21 mouse cellular contexts compared by ENCODE assay signal in the genomic region with DNA sequence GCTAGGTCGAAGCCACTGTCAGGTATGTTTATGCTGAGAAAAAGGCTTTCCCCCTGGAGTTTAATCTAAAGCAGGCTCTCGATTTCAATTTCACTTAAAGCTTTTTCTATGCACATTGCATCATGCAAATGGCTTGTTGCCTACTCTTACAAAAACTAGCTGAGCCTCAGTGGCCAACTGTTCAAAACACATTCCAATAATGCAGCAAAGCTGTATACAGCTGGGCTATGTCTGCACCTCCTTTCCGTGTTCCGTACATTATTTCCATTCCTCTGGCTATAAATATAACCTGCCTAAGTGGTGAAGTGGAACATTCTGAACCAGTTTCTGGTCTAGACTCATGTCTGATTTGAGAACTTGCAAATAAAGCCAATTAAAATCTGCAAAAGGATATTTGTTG. TPM values are rescaled to one million over a fixed set of nuclear protein-coding genes. Genes with fewer than 3 reads are reported as not detected.
DNase-seq lines count a peak whose midpoint lies in the region; ATAC-seq and TF ChIP-seq lines count a peak whose summit lies in the region.
"Had no signal": no experiment of that assay in that cellular context is flagged by ENCODE, and none has a peak within 500 bp of the region (broad histone marks: within the 10 kb centered on the region; RNA-seq: fewer than 3 reads in every experiment).

No protein-coding gene starts in this region.

- TF ChIP-seq CTCF in heart, postnatal 0 days (IDR thresholded peaks at IDR 0.05; ENCODE audit: low read depth): no peak
- no peak for TF ChIP-seq CTCF in stomach, postnatal 0 days (IDR thresholded peaks at IDR 0.05; ENCODE audit: low read depth)

- peak; percentile 30 to 41 for DNase-seq in frontal cortex, adult 2 months (ENCODE audit: extremely low spot score in 1 of 2, low spot score in 1 of 2)
- DNase-seq in frontal cortex, postnatal 25 days (ENCODE audit: low spot score in 2 of 2): no peak
- DNase-seq in heart, postnatal 0 days (ENCODE audit: low spot score): peak; percentile 60
- DNase-seq in heart, adult 18-20 months: no peak
- DNase-seq in lung, adult 18-20 months: no peak
- DNase-seq in stomach, postnatal 0 days (ENCODE audit: low spot score): no peak
- no peak for DNase-seq in adrenal gland, adult 2 months
- DNase-seq: adrenal gland, postnatal 10 days; cerebellum, adult 11-12 months; cerebellum, postnatal 25 days; gastrocnemius, postnatal 14 days; kidney, adult 18-20 months; kidney, postnatal 10 days; retina, postnatal 1 day; thymus, adult 18-20 months had no signal

- no peak overlapping the region for H3K4me2 ChIP-seq in heart, postnatal 0 days (ENCODE audit: low read depth, low read length)
- H3K4me2 ChIP-seq in lung, embryonic 15.5 days: no peak overlapping the region
- no peak overlapping the region for H3K4me2 ChIP-seq in stomach, postnatal 0 days (replicated peaks; ENCODE audit: low read depth)
- H3K4me2 ChIP-seq: limb, embryonic 13.5 days; midbrain, embryonic 15.5 days had no signal

- H3K27me3 ChIP-seq in heart, postnatal 0 days (ENCODE audit: control insufficient read depth, insufficient read depth, low read length): no peaks in the 10 kb centered on the region
- no peaks in the 10 kb centered on the region for H3K27me3 ChIP-seq in lung, embryonic 15.5 days
- H3K27me3 ChIP-seq in stomach, postnatal 0 days (ENCODE audit: control insufficient read depth, insufficient read depth, low read length): no peaks in the 10 kb centered on the region
- H3K27me3 ChIP-seq: limb, embryonic 13.5 days; midbrain, embryonic 15.5 days had no signal

- peak; percentile 83 for ATAC-seq in heart, postnatal 0 days (ENCODE audit: insufficient read depth, low read depth)
- peak; percentile 49; the same call in 1 of the 2 replicates for ATAC-seq in lung, embryonic 15.5 days (ENCODE audit: borderline replicate concordance, extremely low read depth, low FRiP score, low TSS enrichment)
- no peak for ATAC-seq in stomach, postnatal 0 days (ENCODE audit: low FRiP score, low TSS enrichment)
- ATAC-seq: forebrain, embryonic 16.5 days; hindbrain, postnatal 0 days; midbrain, embryonic 15.5 days had no signal

- H3K9me3 ChIP-seq in heart, postnatal 0 days (replicated peaks; ENCODE audit: control insufficient read depth, low read length): no peaks in the 10 kb centered on the region
- H3K9me3 ChIP-seq in lung, embryonic 15.5 days: no peaks in the 10 kb centered on the region
- no peaks in the 10 kb centered on the region for H3K9me3 ChIP-seq in stomach, postnatal 0 days (ENCODE audit: control insufficient read depth, low read length)
- H3K9me3 ChIP-seq: megakaryocyte, embryonic 14.5 days; midbrain, embryonic 15.5 days had no signal

- peak overlapping the region; percentile 83 for H3K27ac ChIP-seq in heart, postnatal 0 days (ENCODE audit: low read depth)
- H3K27ac ChIP-seq in lung, embryonic 15.5 days: no peak overlapping the region
- 0 out of 2 replicates have a peak overlapping the region, but pooled peaks have one; percentile 24 for H3K27ac ChIP-seq in stomach, postnatal 0 days (replicated peaks)
- H3K27ac ChIP-seq: hindbrain, postnatal 0 days; limb, embryonic 13.5 days; midbrain, embryonic 15.5 days had no signal

- H3K9ac ChIP-seq in heart, postnatal 0 days (replicated peaks; ENCODE audit: low read depth, low read length): no peak overlapping the region
- no peak overlapping the region for H3K9ac ChIP-seq in lung, embryonic 15.5 days
- no peak overlapping the region for H3K9ac ChIP-seq in stomach, postnatal 0 days (ENCODE audit: low read length)
- H3K9ac ChIP-seq: limb, embryonic 13.5 days; midbrain, embryonic 15.5 days had no signal

- no peak for TF ChIP-seq EP300 in heart, postnatal 0 days (IDR thresholded peaks at IDR 0.05; ENCODE audit: low read depth)
- TF ChIP-seq EP300 in stomach, postnatal 0 days (optimal IDR thresholded peaks at IDR 0.05): no peak

- WGBS in heart, postnatal 0 days: 36% methylated on average over 4 of the region's 4 CpGs
- WGBS in lung, embryonic 15.5 days: 65% methylated on average over 4 of the region's 4 CpGs
- 47% methylated on average over 4 of the region's 4 CpGs for WGBS in stomach, postnatal 0 days

- H3K4me3 ChIP-seq in heart, postnatal 0 days (ENCODE audit: low read depth, low read length): no peak overlapping the region
- no peak overlapping the region for H3K4me3 ChIP-seq in lung, embryonic 15.5 days
- H3K4me3 ChIP-seq in stomach, postnatal 0 days (ENCODE audit: low read depth, low read length): no peak overlapping the region
- H3K4me3 ChIP-seq: limb, embryonic 13.5 days; megakaryocyte, embryonic 14.5 days; midbrain, embryonic 15.5 days had no signal

- no peaks in the 10 kb centered on the region for H3K36me3 ChIP-seq in heart, postnatal 0 days (replicated peaks; ENCODE audit: control insufficient read depth, insufficient read depth, low read length)
- no peaks in the 10 kb centered on the region for H3K36me3 ChIP-seq in lung, embryonic 15.5 days
- no peaks in the 10 kb centered on the region for H3K36me3 ChIP-seq in stomach, postnatal 0 days (ENCODE audit: control insufficient read depth, insufficient read depth, low read length)
- H3K36me3 ChIP-seq: limb, embryonic 13.5 days; midbrain, embryonic 15.5 days had no signal

- 0 out of 2 replicates have a peak, but pooled peaks cover 14% of the 10 kb centered on the region for H3K4me1 ChIP-seq in heart, postnatal 0 days (ENCODE audit: control insufficient read depth, insufficient read depth)
- no peaks in the 10 kb centered on the region for H3K4me1 ChIP-seq in lung, embryonic 15.5 days
- H3K4me1 ChIP-seq in stomach, postnatal 0 days (replicated peaks; ENCODE audit: control insufficient read depth, insufficient read depth): no peaks in the 10 kb centered on the region
- H3K4me1 ChIP-seq: limb, embryonic 13.5 days; megakaryocyte, embryonic 14.5 days; midbrain, embryonic 15.5 days had no signal

RNA-seq across cellular contexts. Expression of a gene that starts 13.4 kb away (rescaled TPM):
- 31.3 and 36.0 TPM in 2 replicates for polyA plus RNA-seq in frontal cortex, adult 2 months (2012; rRNA removed)
- 50.6 and 127 TPM in 2 replicates for total RNA-seq in heart, postnatal 0 days (2014; rRNA removed; ENCODE audit: low replicate concordance)
- polyA plus RNA-seq in heart, postnatal 0 days (2015; fragmentation: Nextera tagmentation; extraction: Ambion mirVana): 35.9 and 36.4 TPM in 2 replicates
- 10 to 100 TPM; 14.7 to 15.3 TPM for total RNA-seq in heart, adult 18-20 months (2021)
- 78.4 and 81.6 TPM in 2 replicates for polyA plus RNA-seq in lung, embryonic 15.5 days (2015; fragmentation: Nextera tagmentation; extraction: Ambion mirVana)
- polyA plus RNA-seq in stomach, postnatal 0 days (2015; fragmentation: Nextera tagmentation; extraction: Ambion mirVana): 29.8 and 32.6 TPM in 2 replicates
- 10 to 100 TPM; 38.6 to 82.3 TPM for total RNA-seq in adrenal gland, adult 2 months (2021)
- polyA plus RNA-seq in adrenal gland, adult 2 months (2012; rRNA removed): 3.4 and 3.9 TPM in 2 replicates

RNA-seq across cellular contexts. Expression of a gene that starts 56.9 kb away (rescaled TPM):
- polyA plus RNA-seq in frontal cortex, adult 2 months (2012; rRNA removed): 1.8 TPM in 2 replicates
- total RNA-seq in heart, postnatal 0 days (2014; rRNA removed; ENCODE audit: low replicate concordance): 18.8 and 64.3 TPM in 2 replicates
- 13.9 and 14.1 TPM in 2 replicates for polyA plus RNA-seq in heart, postnatal 0 days (2015; fragmentation: Nextera tagmentation; extraction: Ambion mirVana)
- total RNA-seq in heart, adult 18-20 months (2021): 10 to 100 TPM; 10.6 to 11.9 TPM
- polyA plus RNA-seq in lung, embryonic 15.5 days (2015; fragmentation: Nextera tagmentation; extraction: Ambion mirVana): 10.4 and 11.4 TPM in 2 replicates
- polyA plus RNA-seq in stomach, postnatal 0 days (2015; fragmentation: Nextera tagmentation; extraction: Ambion mirVana): 17.7 and 23.5 TPM in 2 replicates
- total RNA-seq in adrenal gland, adult 2 months (2021): 100 to 1,000 TPM; 101 to 116 TPM
- 9.7 and 12.9 TPM in 2 replicates for polyA plus RNA-seq in adrenal gland, adult 2 months (2012; rRNA removed)

Comparison
In these comparisons a context has a peak if more than half of its experiments do, and no peak if none do; other contexts are left out.
1. DNase-seq: peak in frontal cortex, adult 2 months (2 of 2) and heart, postnatal 0 days (single experiment); none in frontal cortex, postnatal 25 days (0 of 2), heart, adult 18-20 months (0 of 2), lung, adult 18-20 months (0 of 2), stomach, postnatal 0 days (single experiment) and adrenal gland, adult 2 months (single experiment).